ENCODE assay signal across 9 mouse cellular contexts in the genomic region with DNA sequence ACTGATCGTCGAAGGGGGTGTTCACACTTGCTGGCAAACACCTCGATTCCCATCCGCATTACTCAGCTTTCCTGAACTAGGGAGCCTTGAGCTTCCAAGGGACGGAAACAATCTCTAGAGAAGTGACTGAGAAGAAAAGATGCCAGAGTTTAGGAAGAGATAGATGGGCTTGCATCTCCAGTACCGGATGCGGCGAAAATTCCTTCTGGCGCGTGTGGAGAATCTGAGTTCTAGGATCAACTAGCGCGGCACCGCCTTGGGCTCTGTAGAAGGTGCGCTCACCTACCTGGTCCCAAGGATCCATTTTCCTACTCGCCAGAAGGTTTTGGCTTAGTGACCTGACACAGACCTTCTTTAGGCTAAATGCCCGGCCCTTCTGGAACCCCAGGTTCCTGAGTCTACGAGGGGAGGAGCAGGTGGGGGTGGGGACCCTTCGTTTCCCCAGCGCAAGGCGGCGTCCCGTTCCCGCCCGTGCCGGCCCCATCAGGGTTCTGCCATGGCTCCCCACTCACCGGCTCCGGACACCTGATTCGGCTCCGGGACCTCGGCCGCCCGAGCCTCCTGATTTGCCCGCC. TPM values are rescaled to one million over a fixed set of nuclear protein-coding genes. Genes with fewer than 3 reads are reported as not detected.
DNase-seq lines count a peak whose midpoint lies in the region; ATAC-seq and TF ChIP-seq lines count a peak whose summit lies in the region.
"Had no signal": no experiment of that assay in that cellular context is flagged by ENCODE, and none has a peak within 500 bp of the region (broad histone marks: within the 10 kb centered on the region; RNA-seq: fewer than 3 reads in every experiment).

No protein-coding gene starts in this region.

- H3K9ac ChIP-seq in kidney, postnatal 0 days (ENCODE audit: low read depth, low read length) = peak overlapping the region; percentile 85
- peak overlapping the region; percentile 17; the same call in 1 of the 2 replicates for H3K9ac ChIP-seq in forebrain, embryonic 14.5 days (ENCODE audit: low read length)
- peak overlapping the region; percentile 37; the same call in 1 of the 2 replicates for H3K9ac ChIP-seq in liver, embryonic 13.5 days

- ATAC-seq in kidney, postnatal 0 days (replicated peaks; ENCODE audit: low FRiP score, low read depth) = no peak
- 0 out of 2 replicates have a peak, but pooled peaks have one; percentile 14 for ATAC-seq in forebrain, embryonic 14.5 days
- no peak for ATAC-seq in liver, embryonic 13.5 days (ENCODE audit: low read depth)

- 0 out of 2 replicates have a peak, but pooled peaks cover 7% of the 10 kb centered on the region for H3K27me3 ChIP-seq in kidney, postnatal 0 days (ENCODE audit: insufficient read depth, low read length)
- H3K27me3 ChIP-seq in forebrain, embryonic 14.5 days (replicated peaks; ENCODE audit: control insufficient read depth, insufficient read depth, low read length) = peaks cover 85% of the 10 kb centered on the region
- H3K27me3 ChIP-seq in liver, embryonic 13.5 days = peaks cover 100% of the 10 kb centered on the region
- peaks cover 73% of the 10 kb centered on the region for H3K27me3 ChIP-seq in small intestine, adult 2 months (ENCODE audit: control insufficient read depth, insufficient read depth, low read length)

- no peak for TF ChIP-seq CTCF in kidney, postnatal 0 days (IDR thresholded peaks at IDR 0.05; ENCODE audit: low read depth)
- no peak for TF ChIP-seq CTCF in small intestine, adult 2 months (IDR thresholded peaks at IDR 0.05; ENCODE audit: extremely low read depth, insufficient read length, insufficient replicate concordance, low read depth, low read length)

- peaks cover 10% of the 10 kb centered on the region; the same call in 1 of the 2 replicates for H3K36me3 ChIP-seq in kidney, postnatal 0 days (ENCODE audit: insufficient read depth, low read length)
- no peaks in the 10 kb centered on the region for H3K36me3 ChIP-seq in forebrain, embryonic 14.5 days (ENCODE audit: control insufficient read depth, insufficient read depth, low read length)
- H3K36me3 ChIP-seq in liver, embryonic 13.5 days = no peaks in the 10 kb centered on the region
- no peaks in the 10 kb centered on the region for H3K36me3 ChIP-seq in small intestine, adult 2 months (ENCODE audit: control insufficient read depth, insufficient read depth, low read length)

- no peaks in the 10 kb centered on the region for H3K9me3 ChIP-seq in kidney, postnatal 0 days (replicated peaks; ENCODE audit: low read length)
- no peaks in the 10 kb centered on the region for H3K9me3 ChIP-seq in forebrain, embryonic 14.5 days (replicated peaks; ENCODE audit: control insufficient read depth, low read length)
- H3K9me3 ChIP-seq in liver, embryonic 13.5 days (replicated peaks) = no peaks in the 10 kb centered on the region

- peaks cover 32% of the 10 kb centered on the region for H3K4me1 ChIP-seq in kidney, postnatal 0 days (replicated peaks; ENCODE audit: insufficient read depth, low read length)
- H3K4me1 ChIP-seq in forebrain, embryonic 14.5 days (ENCODE audit: control insufficient read depth, insufficient read depth, low read length) = peaks cover 13% of the 10 kb centered on the region
- H3K4me1 ChIP-seq in liver, embryonic 13.5 days (replicated peaks) = peaks cover 51% of the 10 kb centered on the region
- peaks cover 4% of the 10 kb centered on the region; the same call in 1 of the 2 replicates for H3K4me1 ChIP-seq in small intestine, adult 2 months (ENCODE audit: control insufficient read depth, insufficient read depth, insufficient read length, low read length)

- TF ChIP-seq POLR2A in small intestine, adult 2 months (IDR thresholded peaks at IDR 0.05; ENCODE audit: low read depth, low read length) = no peak

- peak overlapping the region; percentile 72 for H3K4me2 ChIP-seq in kidney, postnatal 0 days (ENCODE audit: low read length)
- H3K4me2 ChIP-seq in forebrain, embryonic 14.5 days (ENCODE audit: low read length) = peak overlapping the region; percentile 60
- peak overlapping the region; percentile 66 for H3K4me2 ChIP-seq in liver, embryonic 13.5 days

- H3K4me3 ChIP-seq in kidney, postnatal 0 days (replicated peaks; ENCODE audit: low read depth, low read length) = peak overlapping the region; percentile 65
- H3K4me3 ChIP-seq in forebrain, embryonic 14.5 days (ENCODE audit: low read depth, low read length) = peak overlapping the region; percentile 29
- peak overlapping the region; percentile 53 for H3K4me3 ChIP-seq in liver, embryonic 13.5 days (replicated peaks)
- peak overlapping the region; percentile 55 for H3K4me3 ChIP-seq in small intestine, adult 2 months (ENCODE audit: low read depth, low read length)

- DNase-seq in kidney, postnatal 0 days (ENCODE audit: low spot score) = peak; percentile 66
- DNase-seq in kidney, adult 9 months = no peak
- DNase-seq in forebrain, embryonic 14.5 days (ENCODE audit: low spot score) = peak; percentile 28
- no peak for DNase-seq in liver, embryonic 13.5 days
- no peak for DNase-seq in layer of hippocampus, postnatal 25 days (ENCODE audit: extremely low spot score in 1 of 2, low spot score in 1 of 2)
- DNase-seq in cerebellum, adult 9-10 months = no peak
- DNase-seq in spleen, adult 12 weeks (ENCODE audit: low spot score) = no peak

- 2% methylated on average over 33 of the region's 33 CpGs for WGBS in kidney, postnatal 0 days
- WGBS in forebrain, embryonic 14.5 days = under 1% methylated on average over 33 of the region's 33 CpGs
- WGBS in liver, embryonic 13.5 days (ENCODE audit: insufficient replicate concordance) = 1% methylated on average over 33 of the region's 33 CpGs
- 3% methylated on average over 33 of the region's 33 CpGs for WGBS in small intestine, adult 2 months

- H3K27ac ChIP-seq in kidney, postnatal 0 days = peak overlapping the region; percentile 96
- no peak overlapping the region for H3K27ac ChIP-seq in forebrain, embryonic 14.5 days (ENCODE audit: low read depth, low read length)
- H3K27ac ChIP-seq in liver, embryonic 13.5 days = no peak overlapping the region
- peak overlapping the region; percentile 46 for H3K27ac ChIP-seq in small intestine, adult 2 months (ENCODE audit: insufficient read depth, low read depth, low read length)

RNA-seq across cellular contexts. Expression of a gene that starts 0.6 kb away (rescaled TPM):
- 15.6 and 22.5 TPM in 2 replicates for polyA plus RNA-seq in kidney, postnatal 0 days (2015; fragmentation: Nextera tagmentation; extraction: Ambion mirVana)
- polyA plus RNA-seq in forebrain, embryonic 14.5 days (2014; fragmentation: Nextera tagmentation; extraction: Ambion mirVana) = 0.48 and 0.64 TPM in 2 replicates
- 0.25 and 0.27 TPM in 2 replicates for polyA plus RNA-seq in liver, embryonic 13.5 days (2015; fragmentation: Nextera tagmentation; extraction: Ambion mirVana)
- polyA plus RNA-seq in small intestine, adult 2 months (2012; rRNA removed) = 10.2 and 19.7 TPM in 2 replicates
- 1 to 10 TPM; 1.7 to 3.0 TPM for total RNA-seq in layer of hippocampus, postnatal 25 days (2021)

RNA-seq across cellular contexts. Expression of a gene that starts 18.4 kb away (rescaled TPM):
- polyA plus RNA-seq in kidney, postnatal 0 days (2015; fragmentation: Nextera tagmentation; extraction: Ambion mirVana) = not detected in 2 replicates
- polyA plus RNA-seq in forebrain, embryonic 14.5 days (2014; fragmentation: Nextera tagmentation; extraction: Ambion mirVana) = not detected in 2 replicates
- not detected in 2 replicates for polyA plus RNA-seq in liver, embryonic 13.5 days (2015; fragmentation: Nextera tagmentation; extraction: Ambion mirVana)
- polyA plus RNA-seq in small intestine, adult 2 months (2012; rRNA removed) = not detected in 2 replicates
- total RNA-seq in layer of hippocampus, postnatal 25 days (2021) = not detected
- total RNA-seq: granulocyte monocyte progenitor cell, adult 5-6 weeks had no signal

RNA-seq across cellular contexts. Expression of a gene that starts 54.5 kb away (rescaled TPM):
- 0.07 and 0.09 TPM in 2 replicates for polyA plus RNA-seq in kidney, postnatal 0 days (2015; fragmentation: Nextera tagmentation; extraction: Ambion mirVana)
- polyA plus RNA-seq in forebrain, embryonic 14.5 days (2014; fragmentation: Nextera tagmentation; extraction: Ambion mirVana) = 0.11 and 0.13 TPM in 2 replicates
- polyA plus RNA-seq in liver, embryonic 13.5 days (2015; fragmentation: Nextera tagmentation; extraction: Ambion mirVana) = 0.05 and 0.06 TPM in 2 replicates
- polyA plus RNA-seq in small intestine, adult 2 months (2012; rRNA removed) = 0.23 and 0.34 TPM in 2 replicates
- total RNA-seq in layer of hippocampus, postnatal 25 days (2021) = under 1 TPM; 0.32 to 0.35 TPM
- total RNA-seq: granulocyte monocyte progenitor cell, adult 5-6 weeks had no signal

Comparison
In these comparisons a context has a peak if more than half of its experiments do, and no peak if none do; other contexts are left out.
1. DNase-seq: peak in kidney, postnatal 0 days (single experiment) and forebrain, embryonic 14.5 days (single experiment); none in kidney, adult 9 months (single experiment), liver, embryonic 13.5 days (single experiment), layer of hippocampus, postnatal 25 days (0 of 2), cerebellum, adult 9-10 months (single experiment) and spleen, adult 12 weeks (single experiment).
2. H3K27ac ChIP-seq: peak in kidney, postnatal 0 days (single experiment) and small intestine, adult 2 months (single experiment); none in forebrain, embryonic 14.5 days (single experiment) and liver, embryonic 13.5 days (single experiment).
3. H3K9ac ChIP-seq: peak in every context shown above with its lines; median percentile 85 in kidney, postnatal 0 days; 37 in liver, embryonic 13.5 days; 17 in forebrain, embryonic 14.5 days.
4. Peak in every context shown above with its lines, with median percentiles within 50 percentile points of each other: H3K4me2 ChIP-seq and H3K4me3 ChIP-seq.